Mouse (Mus musculus) fat pad, adult 2 months (tissue): Measurements from ENCODE around the gene Lgi1.

Source experiments
- DNase-seq: peaks from one replicate; pipeline ENCODE4 v3.0.0-alpha.2; 2011; ENCODE audit warnings: low read depth, low spot score; ENCODE audit errors: extremely low read depth

Lgi1 gene

DNA sequence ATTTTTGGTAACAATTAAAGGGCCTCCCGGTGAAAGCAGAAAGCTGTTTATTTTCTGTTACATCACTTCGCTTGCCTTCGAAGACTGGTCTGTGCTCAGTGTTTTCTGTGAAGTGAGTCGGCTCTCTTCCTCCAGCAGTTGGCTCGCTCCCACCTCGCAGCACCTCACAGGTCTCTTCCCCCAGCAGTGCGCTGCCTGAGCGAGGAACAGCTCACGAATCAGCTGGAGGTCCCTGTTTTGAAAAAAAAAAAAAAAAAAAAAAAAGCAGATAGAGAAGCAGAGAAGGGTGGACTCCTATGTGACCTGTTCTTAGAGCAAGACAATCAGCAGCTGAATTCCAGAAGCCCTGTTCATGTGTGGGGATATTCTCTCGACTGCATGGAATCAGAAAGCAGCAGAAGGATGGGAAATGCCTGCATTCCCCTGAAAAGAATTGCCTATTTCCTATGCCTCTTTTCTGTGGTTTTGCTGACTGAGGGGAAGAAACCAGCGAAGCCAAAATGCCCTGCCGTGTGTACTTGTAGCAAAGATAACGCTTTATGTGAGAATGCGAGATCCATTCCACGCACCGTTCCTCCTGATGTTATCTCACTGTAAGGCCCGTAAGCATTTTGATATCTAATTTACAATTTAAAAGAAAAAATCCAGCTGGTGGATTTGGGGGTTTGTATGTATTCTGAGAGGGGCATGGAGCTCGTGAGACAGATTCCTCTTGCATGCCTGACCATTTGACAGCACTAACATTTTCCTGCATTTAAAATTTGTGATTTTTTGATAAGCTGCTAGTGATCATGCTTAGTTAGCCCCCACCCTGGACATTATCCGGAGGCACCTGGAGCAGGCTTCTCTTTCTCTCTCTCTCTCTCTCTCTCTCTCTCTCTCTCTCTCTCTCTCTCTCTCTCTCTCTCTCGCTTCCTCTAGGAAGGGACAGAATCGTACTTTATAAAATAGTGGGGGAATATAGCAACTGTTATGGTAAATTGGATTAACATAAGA is at the start of gene Lgi1:
TSS of gene Lgi1 (plus strand) at position 32 of the 996 bp plus-strand sequence.
- DNase-seq = no peak

DNA sequence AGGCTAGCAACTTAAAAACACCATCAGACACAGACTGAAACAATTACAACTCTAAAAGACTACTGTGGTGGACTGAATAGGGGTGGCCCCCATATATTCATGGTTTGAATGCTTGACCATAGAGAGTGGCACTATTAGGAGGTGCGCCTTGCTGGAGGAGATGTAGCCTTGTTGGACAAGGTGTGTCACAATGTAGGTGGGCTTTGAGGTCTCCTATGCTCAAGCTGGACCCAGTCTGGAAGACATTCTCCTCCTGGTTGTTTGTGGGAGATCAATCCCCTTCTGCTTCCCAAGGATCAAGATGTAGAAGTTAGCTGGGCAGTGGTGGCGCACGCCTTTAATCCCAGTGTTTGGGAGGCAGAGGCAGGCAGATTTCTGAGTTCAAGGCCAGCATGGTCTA is 46.6 kb upstream of the Lgi1 start:
- no peak for DNase-seq

DNA sequence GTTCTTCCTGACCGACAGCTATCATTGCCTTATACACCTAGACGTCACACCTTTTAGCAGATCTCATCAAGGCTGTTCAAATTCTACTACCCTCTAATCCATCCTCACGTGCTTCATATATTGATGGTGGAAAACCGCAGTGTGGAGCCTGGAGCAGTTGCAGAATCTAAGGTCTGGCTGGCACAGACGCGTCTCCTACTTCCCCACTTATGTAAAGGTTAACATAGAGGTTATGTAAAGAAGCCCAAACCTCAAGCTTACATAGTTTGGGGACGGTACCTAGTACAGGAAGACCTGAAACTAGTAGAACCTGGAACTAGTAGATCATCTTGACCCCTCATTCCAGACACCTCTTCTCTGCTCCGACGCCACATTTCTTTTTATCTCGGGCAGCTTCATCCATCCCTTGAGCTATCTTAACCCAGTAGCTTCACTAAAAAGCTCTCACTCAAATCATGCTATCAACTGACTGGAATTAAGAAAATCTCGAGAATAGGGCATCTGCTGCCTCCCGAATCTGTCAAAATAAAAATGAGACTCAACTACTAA is 40.9 kb upstream of the Lgi1 start:
- DNase-seq = no peak

DNA sequence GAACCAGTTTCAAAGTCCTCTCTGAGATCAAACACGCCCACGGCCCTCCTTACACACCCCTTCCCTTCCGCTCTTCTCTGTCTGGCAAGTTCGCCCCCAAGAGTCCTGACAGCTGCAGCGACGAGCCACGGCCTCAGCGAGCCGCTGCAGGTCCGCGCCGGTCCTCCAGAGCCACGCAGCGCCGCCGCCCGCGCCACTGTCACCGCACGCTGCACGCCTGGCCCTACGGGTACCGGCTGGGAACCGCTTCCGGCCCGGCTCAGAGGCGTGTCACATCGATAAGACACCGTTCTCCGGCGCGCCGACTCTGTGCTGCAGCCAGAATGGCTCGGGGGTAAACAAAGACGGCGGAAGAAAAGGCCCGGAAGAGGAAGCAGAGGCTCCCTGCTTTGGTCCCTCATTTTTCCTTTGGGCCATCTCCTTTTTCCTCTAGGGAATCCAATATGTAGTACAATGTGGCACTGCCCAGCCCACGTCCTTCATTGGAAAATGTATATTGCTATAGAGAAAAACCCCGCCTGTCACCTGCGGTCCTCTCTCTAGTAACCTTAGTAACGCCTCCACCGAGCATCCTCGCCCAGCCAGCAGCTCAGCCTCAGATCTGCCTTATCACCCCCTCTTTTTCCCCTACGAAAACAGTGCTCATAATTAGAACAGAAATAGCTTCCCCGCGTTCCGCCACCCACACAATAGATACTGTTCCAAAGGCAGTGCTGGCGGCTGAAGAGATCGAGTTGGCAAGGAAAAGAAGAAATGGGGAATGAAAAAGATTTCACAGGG is 40.2 kb upstream of the Lgi1 start, which contains the start of gene Fra10ac1:
TSS of gene Fra10ac1 (minus strand) at position 252 of the 780 bp plus-strand sequence.
- DNase-seq = no peak

DNA sequence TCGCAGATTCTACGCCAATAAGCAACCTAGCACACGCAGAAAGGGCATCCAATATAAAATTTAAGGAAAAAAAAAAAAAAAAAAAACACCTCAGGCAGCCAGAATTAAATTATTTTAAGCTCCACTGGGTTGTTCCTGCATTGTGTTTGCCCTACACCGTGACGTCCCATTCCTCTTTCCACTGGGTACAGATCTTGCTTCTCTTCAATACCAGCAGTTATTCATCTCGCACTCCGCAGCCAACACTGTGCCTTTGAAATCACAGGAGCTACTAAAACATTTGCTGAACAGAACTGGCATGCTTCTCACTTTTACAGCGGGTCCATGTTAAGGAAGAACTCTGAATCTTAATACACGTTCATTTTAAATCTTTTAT is 39.7 kb upstream of the Lgi1 start:
- DNase-seq = no peak

DNA sequence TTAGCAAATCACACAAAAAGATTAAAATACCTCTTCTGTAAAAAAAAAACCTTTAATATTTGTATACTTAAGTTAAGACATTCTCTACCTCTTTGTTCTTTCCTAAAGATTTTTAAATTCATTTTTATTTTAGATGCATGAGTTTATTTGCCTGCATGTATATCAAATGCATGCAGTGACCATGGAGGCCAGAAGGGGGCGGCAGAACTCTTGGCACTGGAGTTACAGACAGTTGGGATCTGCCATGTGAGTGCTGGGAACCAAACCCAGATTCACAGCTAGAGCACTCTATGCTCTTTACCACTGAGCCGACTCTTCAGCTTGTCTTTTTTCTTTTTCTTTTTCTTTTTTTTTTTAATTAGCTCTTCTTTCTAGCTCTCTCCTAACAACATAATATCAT is 35.6 kb upstream of the Lgi1 start:
- DNase-seq = no peak

DNA sequence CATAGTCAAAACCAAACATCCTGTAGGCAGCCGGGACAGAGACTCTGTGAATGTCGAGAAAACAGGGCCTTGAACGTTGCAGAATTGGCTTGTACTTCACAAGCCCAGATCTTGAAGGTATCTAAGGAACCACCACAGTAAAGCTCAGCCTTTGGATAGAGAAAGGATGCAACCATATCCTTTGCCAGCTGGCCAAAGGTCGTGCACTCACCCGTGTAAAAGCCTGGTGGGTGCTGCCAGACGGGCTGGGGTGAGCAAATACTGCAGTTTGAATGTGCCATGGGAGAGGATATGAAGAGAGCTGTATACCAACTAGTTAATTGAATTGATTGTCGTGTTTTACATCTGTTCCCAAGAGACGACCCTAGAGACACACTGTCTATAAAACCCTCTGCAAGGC is 32.2 kb upstream of the Lgi1 start:
- no peak for DNase-seq

DNA sequence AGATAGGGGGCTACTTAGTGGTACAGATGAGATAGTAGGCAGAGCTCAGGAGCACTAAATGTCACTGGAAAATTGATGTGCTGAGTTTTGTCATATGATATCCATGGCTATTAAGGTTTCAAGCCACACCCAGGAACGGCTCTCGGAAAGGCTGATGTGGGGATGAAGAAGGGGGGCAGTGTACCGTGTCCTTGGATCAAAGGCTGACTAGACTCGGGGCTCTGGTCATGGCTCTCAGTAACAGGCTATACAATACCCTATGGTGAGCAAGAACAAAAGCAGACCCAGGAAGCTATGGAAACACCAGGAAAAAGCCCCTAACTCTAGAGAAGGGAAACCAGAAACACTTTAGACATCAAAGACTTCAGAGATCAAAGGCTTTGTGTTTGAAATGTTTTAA is 31.8 kb upstream of the Lgi1 start:
- DNase-seq = no peak

DNA sequence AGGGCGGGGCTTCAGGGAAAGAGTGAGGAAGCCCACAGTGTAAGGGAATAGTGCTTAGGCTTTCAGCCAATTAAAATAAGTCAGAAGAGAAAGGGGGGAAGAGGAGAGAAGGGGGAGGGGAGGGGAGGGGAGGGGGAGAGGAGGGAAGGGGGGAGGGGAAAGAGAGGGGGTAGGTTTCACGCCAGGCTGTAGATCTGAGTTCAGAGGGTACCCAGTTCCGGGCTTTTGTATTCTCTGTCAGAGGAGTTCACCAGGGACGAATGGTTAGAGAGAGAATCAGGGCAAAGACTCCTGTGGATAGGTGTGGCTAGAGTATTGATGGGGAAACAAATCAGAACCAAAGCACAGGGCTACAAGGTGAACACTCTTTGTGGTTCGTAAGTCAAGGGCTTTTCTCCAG is 27.8 kb upstream of the Lgi1 start:
- no peak for DNase-seq

DNA sequence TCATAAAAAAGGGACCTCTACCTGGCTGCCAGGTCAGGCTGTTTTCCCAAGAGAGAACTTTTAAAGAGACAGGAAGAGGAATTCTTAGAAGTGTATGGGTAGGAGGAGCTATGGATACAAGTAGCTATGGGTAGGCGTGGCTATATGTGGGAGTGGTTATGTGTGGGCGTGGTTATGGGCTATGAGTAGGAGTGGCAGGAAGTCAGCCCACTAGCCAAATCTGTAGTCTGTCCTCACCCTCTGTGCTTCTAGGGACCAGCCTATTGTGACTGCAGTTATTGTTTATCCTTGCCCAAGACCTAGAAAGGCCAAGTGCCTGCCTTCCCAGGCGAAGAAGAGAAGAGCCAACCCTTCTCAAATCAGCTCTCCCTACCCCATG is 26.5 kb upstream of the Lgi1 start:
- DNase-seq = no peak

DNA sequence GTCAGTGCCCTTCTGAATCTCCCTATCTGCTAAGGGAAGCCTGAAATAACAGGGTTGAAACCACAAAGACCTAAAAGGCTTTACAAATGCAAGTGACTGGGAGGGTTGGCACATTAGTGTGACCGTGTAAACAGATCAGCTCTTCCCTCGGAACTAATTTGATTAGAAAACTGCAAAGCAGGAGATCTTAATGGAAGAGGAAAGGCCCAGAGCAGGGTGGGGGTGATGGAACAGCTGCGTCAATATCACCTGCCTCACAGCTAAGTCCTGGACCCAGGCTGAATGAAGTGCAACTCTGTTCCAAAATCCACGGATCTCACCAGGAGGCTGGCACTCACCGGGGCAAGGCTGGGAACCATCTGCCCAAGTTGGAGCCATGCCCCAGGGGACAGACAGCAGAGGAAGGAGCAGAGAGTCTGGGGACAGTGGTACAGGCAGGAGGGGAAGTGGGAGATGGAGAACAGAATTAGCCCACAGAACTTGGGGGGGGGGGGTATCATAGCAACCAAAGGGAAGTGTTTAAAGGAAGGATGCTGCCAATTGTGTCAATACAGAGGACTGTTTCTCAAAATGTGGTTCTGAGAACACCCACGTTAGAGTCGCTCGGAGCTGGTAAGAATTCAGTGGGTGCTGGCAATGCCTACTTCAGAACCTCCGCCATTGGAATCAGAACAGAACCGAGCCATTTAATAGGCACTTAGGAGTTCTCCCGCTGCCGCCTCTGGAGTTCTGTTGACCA is 26.0 kb upstream of the Lgi1 start:
- DNase-seq = no peak

DNA sequence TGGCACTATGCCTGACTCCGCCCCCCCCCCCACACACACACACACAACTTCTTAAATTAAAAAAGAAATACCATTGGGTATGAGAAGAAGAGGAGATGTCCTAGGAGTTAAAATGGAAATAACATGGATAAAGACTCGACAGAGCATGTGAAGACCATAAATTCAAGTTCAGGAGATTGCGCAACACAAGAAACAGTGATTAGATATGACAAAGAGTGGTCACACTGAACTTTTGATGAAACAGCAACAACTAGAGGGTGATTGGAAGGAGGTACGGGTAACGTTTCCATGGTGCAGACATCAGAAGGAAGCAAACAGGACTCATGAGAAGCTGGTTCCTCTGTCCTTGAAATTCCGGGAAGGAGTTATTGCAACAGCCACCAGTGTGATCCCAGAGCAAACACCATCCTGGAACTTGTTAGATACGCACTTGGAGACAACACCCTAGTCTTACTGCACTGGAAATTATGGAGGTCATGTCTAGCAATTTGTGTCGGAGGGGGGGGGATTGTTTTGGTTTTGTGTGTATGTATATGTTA is 22.0 kb upstream of the Lgi1 start:
- DNase-seq = no peak

DNA sequence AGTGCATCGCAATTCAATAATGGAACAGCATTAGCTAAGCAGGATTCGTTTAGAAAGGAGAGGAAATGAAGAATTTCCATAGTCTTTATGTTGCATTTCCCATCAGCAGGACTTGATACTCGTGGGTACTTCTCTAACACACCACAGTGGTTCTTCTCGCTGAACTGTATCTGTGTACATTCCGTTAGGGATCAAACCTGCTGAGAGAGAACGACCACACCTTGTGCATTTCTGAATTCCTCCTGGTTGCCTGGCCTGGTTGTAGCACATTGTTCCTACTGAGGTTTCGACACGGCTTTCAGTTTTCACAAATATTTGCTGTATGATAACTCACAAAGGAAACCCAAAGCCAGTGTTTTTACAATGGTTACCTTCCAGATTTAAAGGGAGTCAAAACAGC is 19.6 kb upstream of the Lgi1 start:
- DNase-seq = no peak

DNA sequence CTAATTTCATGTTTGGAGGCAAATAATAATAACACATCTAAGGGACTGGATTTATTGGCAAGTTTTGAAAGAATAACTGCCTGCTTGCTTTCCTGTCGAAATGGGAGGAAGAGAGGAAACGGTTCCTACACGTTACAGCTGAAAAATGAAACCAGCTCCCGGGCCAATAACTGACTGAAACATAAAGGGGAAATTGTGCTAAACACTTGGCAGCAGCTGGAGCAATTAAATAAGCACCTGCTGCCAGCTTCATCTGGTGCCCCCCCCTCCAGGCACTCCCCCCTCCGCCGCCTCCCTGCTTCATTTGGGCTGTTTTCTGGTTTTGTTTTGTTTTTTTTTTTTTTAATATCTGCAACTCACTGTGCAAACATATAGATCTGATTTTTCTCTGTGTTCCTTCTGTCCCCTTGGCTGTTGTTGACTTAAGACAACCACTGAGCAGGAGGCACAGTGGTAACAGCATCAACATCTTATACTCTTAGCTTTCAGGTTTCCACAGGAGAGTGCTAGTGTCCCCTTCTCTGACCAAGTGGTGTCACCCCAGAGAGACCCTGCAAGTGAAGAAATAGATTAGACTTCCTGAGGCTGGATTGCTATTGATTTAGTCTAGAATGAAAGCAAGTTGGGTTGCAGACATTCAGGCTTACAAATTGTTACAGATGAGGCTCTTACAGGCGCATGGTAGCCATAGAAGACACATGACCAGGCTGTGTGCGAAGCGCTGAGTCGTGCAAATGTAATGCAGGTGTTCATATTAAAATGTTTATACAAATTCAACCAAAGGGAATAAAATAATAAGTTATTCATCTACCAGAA is 18.8 kb upstream of the Lgi1 start:
- DNase-seq = no peak

DNA sequence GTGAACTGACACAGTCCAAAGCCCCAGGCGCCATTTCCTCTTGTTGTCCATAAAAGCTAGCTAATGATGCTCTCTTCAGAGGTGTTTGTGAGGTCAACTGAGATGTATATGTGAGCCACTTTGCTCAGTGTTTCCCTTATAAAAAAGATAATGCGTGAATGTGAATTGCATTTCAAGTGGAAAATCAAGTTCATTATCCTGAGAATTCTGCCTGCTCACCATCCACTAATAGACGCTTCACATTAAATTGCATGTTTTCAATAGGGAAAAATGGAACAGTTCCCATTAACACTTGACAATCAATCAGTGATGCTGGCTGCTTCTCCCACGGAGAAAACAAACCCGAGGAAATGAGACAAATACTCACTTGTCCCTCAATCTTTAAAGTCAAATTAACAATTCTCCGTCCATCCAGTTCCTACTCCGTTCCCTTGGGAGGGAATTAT is 18.1 kb upstream of the Lgi1 start:
- no peak for DNase-seq

DNA sequence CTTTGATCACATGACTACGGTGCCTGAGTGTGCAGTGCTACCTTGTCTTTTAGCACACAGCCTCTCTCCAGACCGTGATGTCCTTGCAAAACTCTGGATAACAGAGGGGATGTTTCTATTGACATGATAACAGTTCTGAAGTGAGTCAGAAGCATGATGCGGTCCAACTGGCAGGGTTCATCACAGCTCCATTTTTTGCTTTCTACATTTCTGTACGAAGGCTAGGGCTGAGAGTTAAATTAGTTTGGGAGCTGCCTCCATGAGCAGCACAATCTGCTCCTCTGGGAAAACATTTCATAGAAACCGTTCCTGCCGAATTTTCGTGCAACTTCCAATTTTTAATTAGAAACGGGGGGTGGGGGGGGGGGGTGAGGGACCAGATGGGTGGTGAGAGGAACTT is 14.7 kb upstream of the Lgi1 start:
- DNase-seq = no peak

DNA sequence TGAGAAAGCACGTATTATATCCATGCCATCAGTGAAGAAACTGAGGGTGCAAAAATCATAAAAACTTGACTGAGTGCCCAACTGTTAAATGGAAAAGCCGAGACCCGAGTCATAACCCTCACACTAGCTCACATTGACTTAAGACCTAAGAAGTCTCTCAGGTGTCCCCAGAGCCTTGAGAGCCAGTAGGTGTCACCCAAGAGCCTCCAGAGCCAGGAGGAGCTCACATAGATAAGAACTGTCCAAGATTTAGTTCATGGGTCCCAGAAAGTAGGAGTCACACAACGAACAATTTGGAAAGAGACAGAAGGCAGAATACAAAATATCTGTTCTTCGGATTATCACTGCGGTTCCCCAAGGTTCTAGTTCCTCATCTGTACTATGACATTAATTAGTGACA is 10.5 kb upstream of the Lgi1 start:
- no peak for DNase-seq

DNA sequence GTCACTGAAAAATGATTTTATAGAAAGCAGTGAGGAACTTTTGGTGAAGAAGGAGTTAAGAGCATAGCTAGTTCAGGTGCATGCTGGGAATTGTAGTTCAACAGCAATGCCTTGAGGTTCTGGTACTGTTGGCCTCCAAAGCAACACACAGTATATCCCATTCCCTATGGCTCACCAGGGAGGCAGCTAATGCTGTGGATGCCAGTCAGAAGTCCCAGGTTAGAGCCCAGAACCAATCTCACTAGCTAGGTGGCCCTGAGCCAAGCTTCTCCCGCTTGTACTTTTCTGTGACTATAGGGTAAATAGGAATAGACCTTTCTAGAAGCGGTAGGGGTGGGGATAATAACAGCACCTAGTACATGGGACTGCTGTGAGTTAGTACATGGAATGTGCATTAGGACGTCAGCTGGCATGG is 5.7 kb upstream of the Lgi1 start:
- no peak for DNase-seq

DNA sequence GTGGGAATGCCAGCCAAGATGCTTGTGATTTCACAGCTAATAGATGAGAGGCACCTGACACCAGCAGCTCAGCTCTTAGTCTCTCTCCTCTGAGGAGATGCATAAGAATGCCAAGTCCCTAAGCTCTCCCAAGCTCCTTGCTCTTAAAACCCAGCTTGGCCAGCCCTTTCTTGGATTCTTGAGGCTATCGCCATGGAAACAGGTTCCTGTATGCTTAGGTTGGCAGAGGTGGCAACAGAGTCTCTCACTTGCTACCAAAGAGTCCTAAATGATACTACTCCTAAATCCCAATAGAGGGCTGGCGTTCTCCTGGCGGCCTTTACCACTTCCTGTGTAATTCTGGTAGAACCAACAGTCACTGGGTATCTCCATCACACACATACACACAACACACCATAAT is 4.9 kb upstream of the Lgi1 start:
- no peak for DNase-seq

DNA sequence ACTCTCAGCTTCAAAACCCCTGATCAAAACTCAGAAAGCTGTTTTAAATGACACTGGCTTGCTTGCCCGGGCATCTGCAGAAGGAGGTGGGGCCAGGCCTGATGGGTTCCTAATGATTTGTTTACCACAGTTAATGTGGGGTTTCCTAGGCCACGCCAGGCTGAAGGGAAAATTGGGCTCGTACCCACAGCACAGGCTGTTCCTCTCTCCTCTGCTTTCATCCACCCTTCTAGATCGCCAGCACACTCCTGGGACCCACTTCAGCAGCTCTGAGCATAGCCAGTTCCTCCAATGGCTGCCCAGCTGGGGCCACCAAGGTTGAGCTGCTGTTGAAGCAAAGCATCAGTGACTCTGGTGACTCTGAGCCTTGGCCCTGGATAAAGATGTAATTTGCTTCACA is 4.0 kb upstream of the Lgi1 start:
- no peak for DNase-seq
